ENCODE assay signal across 8 mouse cellular contexts in the genomic region with DNA sequence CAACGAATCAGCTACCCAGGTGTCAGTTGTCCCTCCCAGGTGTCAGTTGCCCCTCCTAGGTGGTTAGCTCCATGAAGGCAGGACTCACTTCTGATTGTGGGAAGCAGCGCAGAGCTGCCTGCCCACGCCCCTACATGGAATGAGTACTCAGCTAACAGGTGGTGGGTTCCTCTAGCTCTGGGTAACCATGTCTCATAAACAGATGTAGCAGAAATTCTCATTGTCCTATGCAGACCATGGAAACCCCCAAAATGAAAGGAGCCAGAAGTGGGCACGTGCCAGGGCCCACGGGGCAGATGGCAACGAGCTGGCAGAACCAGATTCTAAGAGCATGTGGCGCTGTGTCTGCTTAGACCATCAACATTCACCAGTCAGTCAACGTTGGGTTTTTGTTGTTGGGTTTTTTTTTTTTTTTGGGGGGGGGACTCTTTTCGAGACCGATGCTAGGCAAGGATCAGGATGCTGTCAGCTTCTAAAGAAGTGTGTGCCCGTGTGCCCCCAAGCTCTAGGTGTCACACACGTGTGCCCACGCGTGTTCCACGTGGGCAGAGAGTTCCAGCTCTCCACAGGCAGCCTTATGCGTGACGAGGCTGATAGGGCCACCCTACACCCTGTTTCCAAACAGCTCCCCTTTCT. TPM values are rescaled to one million over a fixed set of nuclear protein-coding genes. Genes with fewer than 3 reads are reported as not detected.
A peak's percentile ranks its signal among the peaks of the same experiment; 100 is the strongest.
DNase-seq lines count a peak whose midpoint lies in the region; ATAC-seq and TF ChIP-seq lines count a peak whose summit lies in the region.

No protein-coding gene starts in this region.

- TF ChIP-seq CTCF in heart, adult 2 months (IDR thresholded peaks at IDR 0.05) = no peak
- TF ChIP-seq CTCF in ES-Bruce4 (IDR thresholded peaks at IDR 0.05; ENCODE audit: low read depth, low read length) = no peak
- TF ChIP-seq CTCF in embryonic fibroblast, embryonic 13.5 days (IDR thresholded peaks at IDR 0.05; ENCODE audit: borderline replicate concordance, insufficient read depth, low read length) = no peak

- intact Hi-C loops in heart, adult 2 months (cut with DNase I) = no loop called here

- TF ChIP-seq EP300 in heart, adult 2 months (IDR thresholded peaks at IDR 0.05; ENCODE audit: insufficient read depth, low read depth, low read length) = no peak
- no peak for TF ChIP-seq EP300 in ES-Bruce4 (IDR thresholded peaks at IDR 0.05; ENCODE audit: insufficient read depth, low read depth, low read length)

- peaks cover 9% of the 10 kb centered on the region for H3K27me3 ChIP-seq in heart, adult 2 months (ENCODE audit: control insufficient read depth, insufficient read depth, low read length)
- H3K27me3 ChIP-seq in ES-Bruce4 (ENCODE audit: control insufficient read depth, insufficient read depth, low read length, poor library complexity, severe bottlenecking) = no peaks in the 10 kb centered on the region
- H3K27me3 ChIP-seq in neural tube, embryonic 13.5 days = 0 out of 2 replicates have a peak, but pooled peaks cover 7% of the 10 kb centered on the region

- TF ChIP-seq POLR2A in heart, adult 2 months (IDR thresholded peaks at IDR 0.05; ENCODE audit: insufficient read depth, low read depth, low read length) = no peak
- no peak for TF ChIP-seq POLR2A in ES-Bruce4 (IDR thresholded peaks at IDR 0.05; ENCODE audit: insufficient read depth, low read length)
- TF ChIP-seq POLR2A in embryonic fibroblast, embryonic 13.5 days (IDR thresholded peaks at IDR 0.05; ENCODE audit: low read depth, low read length) = no peak

- H3K4me2 ChIP-seq in neural tube, embryonic 13.5 days = peak overlapping the region; percentile 69

- no peak overlapping the region for H3K27ac ChIP-seq in heart, adult 2 months
- no peak overlapping the region for H3K27ac ChIP-seq in ES-Bruce4 (ENCODE audit: insufficient read depth, low read length)
- H3K27ac ChIP-seq in embryonic fibroblast, embryonic 13.5 days (ENCODE audit: insufficient read depth, low read length) = no peak overlapping the region
- peak overlapping the region; percentile 94 for H3K27ac ChIP-seq in neural tube, embryonic 13.5 days (replicated peaks)

- H3K9me3 ChIP-seq in ES-Bruce4 (replicated peaks; ENCODE audit: control insufficient read depth, insufficient read depth, low read length, poor library complexity, severe bottlenecking) = no peaks in the 10 kb centered on the region
- no peaks in the 10 kb centered on the region for H3K9me3 ChIP-seq in neural tube, embryonic 13.5 days

- H3K9ac ChIP-seq in heart, adult 2 months (ENCODE audit: low read depth, low read length) = no peak overlapping the region
- peak overlapping the region; percentile 45; the same call in 1 of the 2 replicates for H3K9ac ChIP-seq in ES-Bruce4 (ENCODE audit: low read depth, poor library complexity, severe bottlenecking)
- peak overlapping the region; percentile 77 for H3K9ac ChIP-seq in neural tube, embryonic 13.5 days

- H3K36me3 ChIP-seq in heart, adult 2 months (ENCODE audit: control insufficient read depth, insufficient read depth, low read length) = no peaks in the 10 kb centered on the region
- H3K36me3 ChIP-seq in ES-Bruce4 (ENCODE audit: control insufficient read depth, insufficient read depth, low read length, poor library complexity, severe bottlenecking) = no peaks in the 10 kb centered on the region
- no peaks in the 10 kb centered on the region for H3K36me3 ChIP-seq in neural tube, embryonic 13.5 days

- no peak for ATAC-seq in neural tube, embryonic 13.5 days (ENCODE audit: low read depth)

- DNase-seq in heart, adult 2 months = no peak
- no peak for DNase-seq in heart, postnatal 4 days
- DNase-seq in layer of hippocampus, postnatal 14 days (ENCODE audit: low spot score in 2 of 2) = peak; percentile 77 to 91
- no peak for DNase-seq in kidney, adult 11 months
- DNase-seq in urinary bladder, adult 18-20 months (ENCODE audit: low spot score in 2 of 2) = no peak

- 7% methylated on average over 17 of the region's 17 CpGs for WGBS in heart, adult 2 months
- WGBS in neural tube, embryonic 13.5 days = 2% methylated on average over 17 of the region's 17 CpGs

- peak overlapping the region; percentile 34 for H3K4me3 ChIP-seq in heart, adult 2 months
- peak overlapping the region; percentile 40 for H3K4me3 ChIP-seq in ES-Bruce4 (ENCODE audit: low read depth, low read length)
- H3K4me3 ChIP-seq in embryonic fibroblast, embryonic 13.5 days (ENCODE audit: insufficient read depth, low read length) = peak overlapping the region; percentile 35; the same call in 1 of the 2 replicates
- H3K4me3 ChIP-seq in neural tube, embryonic 13.5 days = peak overlapping the region; percentile 41

- no peaks in the 10 kb centered on the region for H3K79me2 ChIP-seq in heart, adult 2 months (replicated peaks; ENCODE audit: control insufficient read depth, insufficient read depth, low read length)

- peaks cover 2% of the 10 kb centered on the region; the same call in 1 of the 2 replicates for H3K4me1 ChIP-seq in heart, adult 2 months (ENCODE audit: control insufficient read depth, insufficient read depth, low read length)
- H3K4me1 ChIP-seq in ES-Bruce4 (ENCODE audit: control insufficient read depth, insufficient read depth, low read length) = no peaks in the 10 kb centered on the region
- no peaks in the 10 kb centered on the region for H3K4me1 ChIP-seq in embryonic fibroblast, embryonic 13.5 days (ENCODE audit: control insufficient read depth, insufficient read depth, low read length)
- peaks cover 47% of the 10 kb centered on the region for H3K4me1 ChIP-seq in neural tube, embryonic 13.5 days (replicated peaks)

RNA-seq across cellular contexts. Expression of gene Asic1, which starts 6.1 kb away (rescaled TPM):
- under 1 TPM; 0.42 to 0.50 TPM for total RNA-seq in heart, adult 2 months (2021)
- polyA plus RNA-seq in heart, adult 2 months (2012; rRNA removed) = 1.3 TPM in 2 replicates
- 1 to 10 TPM in 1 of 2 experiments, under 1 TPM in 1; 0.77 to 1.0 TPM for total RNA-seq in heart, postnatal 4 days (2021)
- 3.9 and 4.1 TPM in 2 replicates for polyA plus RNA-seq in ES-Bruce4 (2011; ENCODE audit: insufficient read depth, insufficient read length, low read depth, missing spikeins)
- polyA plus RNA-seq in embryonic fibroblast, embryonic 13.5 days (2011; ENCODE audit: insufficient read length, low read depth, missing spikeins) = 0.65 and 1.0 TPM in 2 replicates
- total RNA-seq in layer of hippocampus, postnatal 14 days (2021) = 10 to 100 TPM; 37.3 to 41.3 TPM
- polyA plus RNA-seq in neural tube, embryonic 13.5 days (2015; fragmentation: Nextera tagmentation; extraction: Ambion mirVana) = 76.0 and 77.8 TPM in 2 replicates

RNA-seq across cellular contexts. Expression of gene Racgap1, which starts 12.6 kb away (rescaled TPM):
- total RNA-seq in heart, adult 2 months (2021) = 1 to 10 TPM; 1.5 to 1.9 TPM
- polyA plus RNA-seq in heart, adult 2 months (2012; rRNA removed) = 1.6 and 2.0 TPM in 2 replicates
- 10 to 100 TPM; 88.5 to 98.7 TPM for total RNA-seq in heart, postnatal 4 days (2021)
- 122 and 134 TPM in 2 replicates for polyA plus RNA-seq in ES-Bruce4 (2011; ENCODE audit: insufficient read depth, insufficient read length, low read depth, missing spikeins)
- polyA plus RNA-seq in embryonic fibroblast, embryonic 13.5 days (2011; ENCODE audit: insufficient read length, low read depth, missing spikeins) = 47.1 and 72.4 TPM in 2 replicates
- 1 to 10 TPM; 7.6 to 8.7 TPM for total RNA-seq in layer of hippocampus, postnatal 14 days (2021)
- 130 and 133 TPM in 2 replicates for polyA plus RNA-seq in neural tube, embryonic 13.5 days (2015; fragmentation: Nextera tagmentation; extraction: Ambion mirVana)

RNA-seq across cellular contexts. Expression of gene Smarcd1, which starts 37.8 kb away (rescaled TPM):
- 10 to 100 TPM; 20.1 to 20.6 TPM for total RNA-seq in heart, adult 2 months (2021)
- polyA plus RNA-seq in heart, adult 2 months (2012; rRNA removed) = 39.0 and 58.0 TPM in 2 replicates
- 10 to 100 TPM; 46.5 to 47.7 TPM for total RNA-seq in heart, postnatal 4 days (2021)
- 92.3 and 100 TPM in 2 replicates for polyA plus RNA-seq in ES-Bruce4 (2011; ENCODE audit: insufficient read depth, insufficient read length, low read depth, missing spikeins)
- 28.1 and 36.8 TPM in 2 replicates for polyA plus RNA-seq in embryonic fibroblast, embryonic 13.5 days (2011; ENCODE audit: insufficient read length, low read depth, missing spikeins)
- total RNA-seq in layer of hippocampus, postnatal 14 days (2021) = 100 to 1,000 TPM in 1 of 2 experiments, 10 to 100 TPM in 1; 96.1 to 106 TPM
- polyA plus RNA-seq in neural tube, embryonic 13.5 days (2015; fragmentation: Nextera tagmentation; extraction: Ambion mirVana) = 117 and 134 TPM in 2 replicates

RNA-seq across cellular contexts. Expression of gene Gm17349, which starts 41.2 kb away (rescaled TPM):
- total RNA-seq in heart, adult 2 months (2021) = 1 to 10 TPM; 3.7 to 4.1 TPM
- not detected in 2 replicates for polyA plus RNA-seq in heart, adult 2 months (2012; rRNA removed)
- total RNA-seq in heart, postnatal 4 days (2021) = 1 to 10 TPM; 3.7 to 4.8 TPM
- not detected in 2 replicates for polyA plus RNA-seq in ES-Bruce4 (2011; ENCODE audit: insufficient read depth, insufficient read length, low read depth, missing spikeins)
- polyA plus RNA-seq in embryonic fibroblast, embryonic 13.5 days (2011; ENCODE audit: insufficient read length, low read depth, missing spikeins) = not detected in 2 replicates
- total RNA-seq in layer of hippocampus, postnatal 14 days (2021) = 1 to 10 TPM; 5.3 to 5.5 TPM
- not detected in 2 replicates for polyA plus RNA-seq in neural tube, embryonic 13.5 days (2015; fragmentation: Nextera tagmentation; extraction: Ambion mirVana)

RNA-seq across cellular contexts. Expression of gene Gpd1, which starts 53.2 kb away (rescaled TPM):
- total RNA-seq in heart, adult 2 months (2021) = 10 to 100 TPM; 51.4 to 64.6 TPM
- 125 and 177 TPM in 2 replicates for polyA plus RNA-seq in heart, adult 2 months (2012; rRNA removed)
- total RNA-seq in heart, postnatal 4 days (2021) = 10 to 100 TPM; 24.5 to 26.4 TPM
- 0.28 and 1.9 TPM in 2 replicates for polyA plus RNA-seq in ES-Bruce4 (2011; ENCODE audit: insufficient read depth, insufficient read length, low read depth, missing spikeins)
- polyA plus RNA-seq in embryonic fibroblast, embryonic 13.5 days (2011; ENCODE audit: insufficient read length, low read depth, missing spikeins) = 0.53 and 0.54 TPM in 2 replicates
- total RNA-seq in layer of hippocampus, postnatal 14 days (2021) = 10 to 100 TPM; 76.3 to 83.1 TPM
- 1.6 and 1.8 TPM in 2 replicates for polyA plus RNA-seq in neural tube, embryonic 13.5 days (2015; fragmentation: Nextera tagmentation; extraction: Ambion mirVana)

Comparison
In these comparisons a context has a peak if more than half of its experiments do, and no peak if none do; other contexts are left out.
1. DNase-seq: peak in layer of hippocampus, postnatal 14 days (2 of 2); none in heart, adult 2 months (0 of 2), heart, postnatal 4 days (single experiment), kidney, adult 11 months (single experiment) and urinary bladder, adult 18-20 months (0 of 2).
2. RNA of gene Asic1, which starts 6.1 kb away (polyA plus RNA-seq): 76.0 to 77.8 TPM in neural tube, embryonic 13.5 days; 3.9 to 4.1 TPM in ES-Bruce4, 1.3 TPM in heart, adult 2 months and 0.65 to 1.0 TPM in embryonic fibroblast, embryonic 13.5 days; every median in the first group is over 10 times any median in the second.
3. RNA of gene Racgap1, which starts 12.6 kb away (polyA plus RNA-seq): 130 to 133 TPM in neural tube, embryonic 13.5 days, 122 to 134 TPM in ES-Bruce4 and 47.1 to 72.4 TPM in embryonic fibroblast, embryonic 13.5 days; 1.6 to 2.0 TPM in heart, adult 2 months; every median in the first group is over 10 times any median in the second.
4. Peak in every context shown above with its lines, with median percentiles within 50 percentile points of each other: H3K4me3 ChIP-seq.